Mouse (Mus musculus): ENCODE data around the gene Rapgef4.

- TF ChIP-seq CTCF (IDR thresholded peaks at IDR 0.05; ENCODE audit: low read depth, low read length) (no peak), GATA1 (IDR thresholded peaks at IDR 0.05; ENCODE audit: borderline replicate concordance, low read length) (no peak)
Observed at GRCm38 (mm10) chr2:71951212-71951611, 29.8 kb upstream of the Rapgef4 start.
